Mouse (Mus musculus) megakaryocyte, embryonic 14.5 days (primary cell): Measurements from ENCODE around the gene 2210011C24Rik.

Experiments used
- FLI1 ChIP-seq: IDR thresholded peaks from 2 replicates; pipeline ENCODE4 v1.6.1; 2012; ENCODE audit warnings: low read length, inconsistent platforms, mixed read lengths
- GATA1 ChIP-seq: IDR thresholded peaks from 3 replicates; pipeline ENCODE4 v1.6.1; 2012; ENCODE audit warnings: mixed read lengths, low read length, inconsistent platforms, borderline replicate concordance

DNA sequence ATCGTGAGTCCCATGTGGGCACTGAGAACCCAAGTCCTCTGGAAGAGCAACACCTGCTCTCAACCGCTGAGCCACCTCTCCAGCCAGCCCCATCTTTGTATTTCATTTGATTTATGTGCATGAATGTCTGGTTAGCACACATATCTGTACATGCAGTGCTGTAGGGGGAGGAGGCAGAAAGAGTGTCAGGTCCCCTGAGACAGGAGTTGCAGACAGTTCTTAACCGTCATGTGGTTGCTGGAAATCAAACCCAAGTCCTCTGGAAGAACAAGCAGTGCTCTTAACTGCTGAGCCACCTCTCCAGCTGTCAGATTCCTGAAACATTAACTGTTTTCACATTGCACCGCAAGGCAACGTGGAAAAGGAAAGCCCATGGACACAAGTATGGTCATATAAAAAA is 36.2 kb upstream of the 2210011C24Rik start:
- TF ChIP-seq GATA1 (no peak), FLI1 (no peak)
